Comparison of ENCODE assay signal across 36 mouse cellular contexts in the genomic region with DNA sequence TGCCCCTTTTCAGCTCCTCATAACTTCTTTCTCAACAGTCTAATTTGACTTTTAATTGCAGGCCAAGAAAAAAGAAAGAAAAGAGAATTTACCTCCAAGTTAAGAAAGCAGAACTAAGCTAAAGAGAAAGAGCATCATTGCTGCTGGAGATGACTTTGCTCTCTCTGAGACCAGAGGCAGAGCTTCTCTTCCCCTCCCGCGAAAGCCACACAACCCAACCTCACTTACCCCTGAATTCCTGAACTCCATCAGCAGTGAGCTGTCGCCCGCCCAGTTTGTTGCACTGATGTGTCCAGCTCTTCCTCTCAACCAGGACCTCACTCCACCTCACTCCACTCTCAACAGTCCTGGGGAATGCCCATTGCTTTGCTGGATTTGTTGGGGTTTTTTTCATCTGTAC. TPM values are rescaled to one million over a fixed set of nuclear protein-coding genes. Genes with fewer than 3 reads are reported as not detected.
"Had no signal": no experiment of that assay in that cellular context is flagged by ENCODE, and none has a peak within 500 bp of the region (broad histone marks: within the 10 kb centered on the region; RNA-seq: fewer than 3 reads in every experiment).

No protein-coding gene starts in this region.

- H3K9ac ChIP-seq: forebrain, postnatal 0 days; heart, embryonic 12.5 days; hindbrain, embryonic 12.5 days; hindbrain, embryonic 14.5 days; intestine, embryonic 15.5 days; limb, embryonic 13.5 days; limb, embryonic 15.5 days had no signal

- H3K27me3 ChIP-seq: heart, embryonic 12.5 days; hindbrain, embryonic 12.5 days; intestine, embryonic 15.5 days; limb, embryonic 13.5 days; limb, embryonic 15.5 days had no signal

- H3K4me2 ChIP-seq: heart, embryonic 12.5 days; hindbrain, embryonic 12.5 days; hindbrain, embryonic 14.5 days; intestine, embryonic 15.5 days; limb, embryonic 13.5 days; limb, embryonic 15.5 days had no signal

- H3K36me3 ChIP-seq: heart, embryonic 10.5 days; heart, embryonic 12.5 days; hindbrain, embryonic 12.5 days; intestine, embryonic 15.5 days; limb, embryonic 13.5 days; limb, embryonic 15.5 days had no signal

- DNase-seq: forebrain, postnatal 0 days; gastrocnemius, postnatal 14 days; gastrocnemius, postnatal 36 days; heart, adult 18-20 months; heart, postnatal 10 days; heart, postnatal 4 days; kidney, adult 18-20 months; kidney, adult 8-10 months; kidney, postnatal 14 days; kidney, postnatal 36 days; layer of hippocampus, adult 9-11 months; layer of hippocampus, postnatal 36 days; left cerebral cortex, postnatal 4 days had no signal

- H3K27ac ChIP-seq: heart, embryonic 10.5 days; hindbrain, embryonic 12.5 days; hindbrain, embryonic 14.5 days; intestine, embryonic 15.5 days; kidney, postnatal 0 days; limb, embryonic 13.5 days; limb, embryonic 15.5 days had no signal

- ATAC-seq: forebrain, postnatal 0 days; hindbrain, embryonic 16.5 days; inflammation-experienced regulatory T-cells, adult 6 months; intestine, embryonic 15.5 days; intestine, postnatal 0 days had no signal

- H3K4me1 ChIP-seq: intestine, embryonic 15.5 days; limb, embryonic 15.5 days had no signal

- H3K9me3 ChIP-seq: intestine, embryonic 15.5 days; limb, embryonic 15.5 days had no signal

- H3K4me3 ChIP-seq: heart, embryonic 10.5 days; heart, embryonic 12.5 days; hindbrain, embryonic 12.5 days; intestine, embryonic 15.5 days; limb, embryonic 13.5 days; limb, embryonic 15.5 days had no signal

RNA-seq across cellular contexts. Expression of gene Slc22a2, which starts 44.1 kb away (rescaled TPM):
- total RNA-seq: gastrocnemius, adult 18-20 months; gastrocnemius, adult 8-10 months; gastrocnemius, postnatal 14 days; gastrocnemius, postnatal 36 days; heart, adult 18-20 months; heart, adult 8-10 months; heart, postnatal 25 days; heart, postnatal 4 days; liver, adult 2 months had no signal
- polyA plus RNA-seq: heart, embryonic 10.5 days; heart, embryonic 12.5 days; heart, embryonic 14.5 days; heart, embryonic 16.5 days; intestine, embryonic 15.5 days; intestine, postnatal 0 days; large intestine, adult 2 months; limb, embryonic 11.5 days; limb, embryonic 13.5 days; limb, embryonic 15.5 days; liver, adult 2 months had no signal

RNA-seq across cellular contexts. Expression of gene Slc22a1, which starts 47.6 kb away (rescaled TPM):
- total RNA-seq: forebrain, postnatal 0 days; gastrocnemius, postnatal 14 days; gastrocnemius, postnatal 36 days; layer of hippocampus, adult 18-20 months; layer of hippocampus, adult 8-10 months; layer of hippocampus, postnatal 14 days; layer of hippocampus, postnatal 36 days had no signal
- polyA plus RNA-seq: forebrain, postnatal 0 days; hindbrain, embryonic 12.5 days; hindbrain, embryonic 14.5 days; hindbrain, embryonic 16.5 days; limb, embryonic 11.5 days; limb, embryonic 15.5 days had no signal
